Mouse (Mus musculus) forebrain, embryonic 15.5 days (tissue): ENCODE data around the gene Ube2h. TPM values are rescaled to one million over a fixed set of nuclear protein-coding genes. Genes with fewer than 3 reads are reported as not detected.

Experiments used
- ATAC-seq: fragments of 200-750 bp; cut with Nextera tagmentation; replicated peaks from 2 replicates; pipeline ENCODE4 v1.8.0; 2017; ENCODE audit warnings: mild to moderate bottlenecking, moderate TSS enrichment, moderate library complexity
- H3K27ac ChIP-seq: fragments of 300-500 bp; sonication (generic); replicated peaks from 2 replicates; pipeline ENCODE4 v1.5.1; 2015; ENCODE audit warnings: mild to moderate bottlenecking, inconsistent platforms
- H3K27me3 ChIP-seq: fragments of 300-500 bp; sonication (generic); 2 replicates; pipeline ENCODE4 v1.6.1; 2015; ENCODE audit warnings: inconsistent platforms
- H3K36me3 ChIP-seq: fragments of 300-500 bp; sonication (generic); 2 replicates; pipeline ENCODE4 v1.6.1; 2015; ENCODE audit warnings: mild to moderate bottlenecking, inconsistent platforms
- H3K4me1 ChIP-seq: fragments of 300-500 bp; sonication (generic); 2 replicates; pipeline ENCODE4 v1.6.1; 2015; ENCODE audit warnings: inconsistent platforms
- H3K4me2 ChIP-seq: fragments of 300-500 bp; sonication (generic); replicated peaks from 2 replicates; pipeline ENCODE4 v1.6.1; 2015; ENCODE audit warnings: mild to moderate bottlenecking, inconsistent platforms
- H3K4me3 ChIP-seq: fragments of 300-500 bp; sonication (generic); 2 replicates; pipeline ENCODE4 v1.5.1; 2015; ENCODE audit warnings: mild to moderate bottlenecking, inconsistent platforms
- H3K9ac ChIP-seq: fragments of 300-500 bp; sonication (generic); replicated peaks from 2 replicates; pipeline ENCODE4 v1.6.1; 2015; ENCODE audit warnings: mild to moderate bottlenecking, inconsistent platforms
- H3K9me3 ChIP-seq: fragments of 300-500 bp; sonication (generic); 2 replicates; pipeline ENCODE4 v1.6.1; 2016; ENCODE audit warnings: inconsistent platforms
- WGBS: fragments of 180-500 bp; shearing (Covaris S2); methylation state at CpG from one replicate; pipeline ENCODE4 v1.1.7; 2015; ENCODE audit warnings: mixed read lengths; 5-methylcytosine and 5-hydroxymethylcytosine counted together
- microRNA counts: library from miRNA; unstranded; fragments of <30 nt; microRNA quantifications from one replicate; lab custom pipeline; 2016
- microRNA-seq: library from miRNA; unstranded; fragments of <30 nt; microRNA quantifications from one replicate; pipeline ENCODE4, GENCODE M21; 2016
- polyA plus RNA-seq: library from polyadenylated mRNA; unstranded; fragments of >200 nt; fragmentation: Nextera tagmentation; extraction: Ambion mirVana; gene quantifications from 2 replicates; pipeline ENCODE4 v1.2.1, GENCODE M21; 2015

Ube2h gene
- polyA plus RNA-seq, 1 experiment from 2014 or later, result 68.5 TPM

GRCm38 (mm10) chr6:30169148-30169547 lies 135.2 kb downstream of the Ube2h start:
- peaks cover 45% of the 10 kb centered on the region for H3K27me3 ChIP-seq
- no peak overlapping the region for H3K27ac ChIP-seq
- H3K36me3 ChIP-seq, result no peaks in the 10 kb centered on the region
- ATAC-seq, result no peak
- no peak overlapping the region for H3K4me2 ChIP-seq
- H3K9ac ChIP-seq, result no peak overlapping the region
- no peaks in the 10 kb centered on the region for H3K9me3 ChIP-seq
- WGBS, result 56% methylated on average over 12 of the region's 12 CpGs
- H3K4me3 ChIP-seq, result no peak overlapping the region
- H3K4me1 ChIP-seq, result peaks cover 15% of the 10 kb centered on the region

GRCm38 (mm10) chr6:30168275-30168674 lies 136.1 kb downstream of the Ube2h start:
- WGBS, result 91% methylated on average over 3 of the region's 3 CpGs
- no peak for ATAC-seq
- no peak overlapping the region for H3K4me3 ChIP-seq
- no peak overlapping the region for H3K27ac ChIP-seq
- H3K27me3 ChIP-seq, result peaks cover 36% of the 10 kb centered on the region
- no peaks in the 10 kb centered on the region for H3K9me3 ChIP-seq
- no peak overlapping the region for H3K4me2 ChIP-seq
- no peak overlapping the region for H3K9ac ChIP-seq
- no peaks in the 10 kb centered on the region for H3K36me3 ChIP-seq
- peaks cover 7% of the 10 kb centered on the region for H3K4me1 ChIP-seq

DNA sequence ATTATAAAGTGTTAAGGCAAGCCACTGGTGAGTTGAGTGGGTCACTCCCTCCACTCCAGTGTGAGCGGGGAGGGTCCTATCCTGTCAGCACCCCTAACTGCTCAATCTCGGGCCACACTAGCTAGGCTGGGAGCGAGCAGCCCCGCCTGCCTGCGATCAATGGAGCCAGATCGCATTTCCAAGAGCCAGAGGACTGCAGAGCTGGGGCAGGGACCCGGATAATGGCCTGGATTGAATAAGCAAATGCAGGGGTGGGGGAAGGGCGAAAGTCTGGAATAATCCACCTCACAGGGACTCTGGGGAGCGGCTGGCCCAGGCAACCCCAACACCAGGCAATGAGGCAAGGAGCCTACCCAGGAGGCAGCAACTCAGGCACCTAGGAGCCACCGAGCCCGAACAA lies 137.1 kb downstream of the Ube2h start:
- no peak for ATAC-seq
- H3K4me3 ChIP-seq, result no peak overlapping the region

GRCm38 (mm10) chr6:30166349-30166748 lies 138.0 kb downstream of the Ube2h start:
- Histone ChIP-seq H3K4me3 (no peak overlapping the region), H3K36me3 (no peaks in the 10 kb centered on the region), H3K27me3 (peaks cover 18% of the 10 kb centered on the region), H3K9me3 (no peaks in the 10 kb centered on the region), H3K4me1 (no peaks in the 10 kb centered on the region), H3K27ac (no peak overlapping the region), H3K4me2 (no peak overlapping the region), H3K9ac (no peak overlapping the region)
- WGBS, result 38% methylated on average over 3 of the region's 3 CpGs
- no peak for ATAC-seq

More for the DNA sequence above, 137.1 kb downstream of the Ube2h start:
- Histone ChIP-seq H3K36me3 (no peaks in the 10 kb centered on the region), H3K4me1 (no peaks in the 10 kb centered on the region), H3K27ac (no peak overlapping the region), H3K9me3 (no peaks in the 10 kb centered on the region), H3K4me2 (no peak overlapping the region), H3K9ac (no peak overlapping the region), H3K27me3 (peaks cover 27% of the 10 kb centered on the region)
- WGBS, result 11% methylated on average over 11 of the region's 11 CpGs

- 54% methylated on average over 7 of the region's 7 CpGs for WGBS
- Histone ChIP-seq H3K4me3 (no peak overlapping the region), H3K4me1 (no peaks in the 10 kb centered on the region), H3K4me2 (no peak overlapping the region), H3K9me3 (no peaks in the 10 kb centered on the region), H3K36me3 (no peaks in the 10 kb centered on the region), H3K9ac (no peak overlapping the region), H3K27ac (no peak overlapping the region), H3K27me3 (no peaks in the 10 kb centered on the region)
- no peak for ATAC-seq
These were observed 142.2 kb downstream of the Ube2h start for GRCm38 (mm10) chr6:30162091-30162490.

DNA sequence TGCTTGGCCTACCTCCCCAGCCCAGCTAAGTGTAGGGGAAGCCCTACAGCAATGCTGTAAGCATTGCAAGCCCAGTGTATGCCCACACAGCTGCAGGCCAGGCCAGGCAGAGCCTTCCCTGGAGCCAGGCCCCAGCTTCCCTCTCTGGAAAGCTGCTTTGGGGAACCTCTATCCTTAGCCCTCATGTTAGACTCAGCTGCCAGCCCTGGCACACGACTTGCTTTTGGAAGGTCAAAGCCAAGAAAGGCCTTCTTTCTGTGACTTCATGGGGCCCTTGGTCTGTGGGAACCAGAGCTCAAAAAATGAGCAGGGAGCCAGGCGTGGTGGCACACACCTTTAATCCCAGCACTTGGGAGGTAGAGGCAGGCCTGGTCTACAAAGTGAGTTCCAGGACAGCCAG lies 142.7 kb downstream of the Ube2h start:
- no peak overlapping the region for H3K9ac ChIP-seq
- H3K27ac ChIP-seq, result no peak overlapping the region
- no peaks in the 10 kb centered on the region for H3K27me3 ChIP-seq
- H3K4me3 ChIP-seq, result no peak overlapping the region
- no peaks in the 10 kb centered on the region for H3K9me3 ChIP-seq
- H3K36me3 ChIP-seq, result no peaks in the 10 kb centered on the region
- 65% methylated on average over 2 of the region's 2 CpGs for WGBS
- ATAC-seq, result no peak
- no peak overlapping the region for H3K4me2 ChIP-seq
- no peaks in the 10 kb centered on the region for H3K4me1 ChIP-seq

MicroRNAs encoded within 50 kb of the gene (microRNA counts, 519-probe panel; counts per million panel counts)
- not detected for microRNA mmu-miR-182 (lab: Ali Mortazavi, UCI)
- not detected for microRNA mmu-miR-183 (lab: Ali Mortazavi, UCI)
- microRNA mmu-miR-96 (lab: Ali Mortazavi, UCI), result 2,204 counts per million, percentile 37 among the panel's probes with 10 or more counts

Small RNA genes within 50 kb of the gene (microRNA-seq; reads per million reads assigned to microRNA genes)
- gene Mir182, result 111 reads per million, percentile 55 among the genes with 10 or more reads in this experiment
- gene Mir183, result 92.5 reads per million, percentile 53 among the genes with 10 or more reads in this experiment
- gene Mir96, result 25.3 reads per million, percentile 34 among the genes with 10 or more reads in this experiment

Other genes starting within 250 kb of the Ube2h start
- gene Zc3hc1, start 86.5 kb upstream of the Ube2h start, polyA plus RNA-seq, result 71.3 and 74.2 TPM in 2 replicates
- 33.0 and 35.1 TPM in 2 replicates for gene Klhdc10, start 97.3 kb upstream of the Ube2h start, polyA plus RNA-seq
- 32.6 and 34.1 TPM in 2 replicates for gene Tmem209, start 205.2 kb upstream of the Ube2h start, polyA plus RNA-seq
- 0.14 TPM in 1 of 2 replicates, not detected in the other for gene Ssmem1, start 205.3 kb upstream of the Ube2h start, polyA plus RNA-seq
- 4.7 and 5.3 TPM in 2 replicates for gene Cpa2, start 237.0 kb upstream of the Ube2h start, polyA plus RNA-seq